Mouse (Mus musculus): ENCODE measurements around the gene Bcl11b.

Gene Bcl11b

DNA sequence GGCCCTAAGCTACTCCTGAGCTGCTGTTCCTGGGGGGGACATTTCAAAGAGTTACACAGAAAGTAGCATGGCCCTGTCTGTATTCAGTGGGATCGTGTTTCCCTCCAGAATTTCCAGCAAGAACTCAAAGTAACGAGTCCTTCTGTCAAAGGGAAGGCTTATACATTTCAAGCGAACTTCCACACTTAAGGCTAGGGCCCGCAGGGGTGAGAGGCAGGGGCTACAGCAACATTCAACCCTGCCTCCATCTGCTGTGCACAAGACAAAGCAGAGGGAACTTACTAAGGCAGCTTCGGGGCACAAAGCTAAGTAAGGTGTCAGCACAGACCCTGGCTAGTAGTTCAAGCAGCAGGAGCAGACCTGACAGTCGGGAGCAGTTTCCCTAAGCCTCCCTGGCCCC, 115.8 kb downstream of the Bcl11b start:
- no peak for DNase-seq

DNA sequence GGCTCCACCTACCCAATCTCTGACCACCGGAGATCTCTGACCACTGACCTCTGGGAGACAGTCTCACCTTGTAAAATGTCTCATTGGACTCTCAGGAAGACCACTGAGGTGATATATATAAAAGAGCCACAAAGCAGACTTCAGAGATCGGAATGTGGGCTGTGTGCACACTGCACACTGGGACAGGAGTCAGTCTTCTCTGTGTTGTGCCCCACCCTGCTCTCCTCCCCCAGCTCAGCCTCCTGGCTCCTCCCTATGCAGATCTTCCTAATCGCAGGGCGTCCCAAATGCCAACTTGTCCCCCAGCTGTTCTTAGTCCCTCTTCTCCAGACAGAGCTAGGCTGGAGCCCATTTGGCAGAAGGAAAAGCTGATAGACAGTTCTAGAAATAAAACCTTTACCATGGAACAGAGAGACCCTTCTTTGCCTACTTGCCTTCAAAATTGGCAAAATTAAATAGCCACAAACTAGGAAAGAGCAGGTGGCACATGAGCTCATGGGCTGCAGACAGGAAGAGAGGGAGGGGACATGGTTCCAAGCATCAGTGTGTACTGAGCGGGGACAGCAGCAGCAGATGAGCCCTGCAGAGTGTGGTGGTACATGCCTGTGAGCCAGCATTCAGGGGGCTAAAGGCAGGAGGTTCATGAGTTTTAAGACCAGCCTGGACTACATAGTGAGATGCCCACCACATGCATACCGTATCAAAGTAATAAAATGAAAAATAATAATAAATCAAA, 118.9 kb downstream of the Bcl11b start:
- no peak for DNase-seq

DNA sequence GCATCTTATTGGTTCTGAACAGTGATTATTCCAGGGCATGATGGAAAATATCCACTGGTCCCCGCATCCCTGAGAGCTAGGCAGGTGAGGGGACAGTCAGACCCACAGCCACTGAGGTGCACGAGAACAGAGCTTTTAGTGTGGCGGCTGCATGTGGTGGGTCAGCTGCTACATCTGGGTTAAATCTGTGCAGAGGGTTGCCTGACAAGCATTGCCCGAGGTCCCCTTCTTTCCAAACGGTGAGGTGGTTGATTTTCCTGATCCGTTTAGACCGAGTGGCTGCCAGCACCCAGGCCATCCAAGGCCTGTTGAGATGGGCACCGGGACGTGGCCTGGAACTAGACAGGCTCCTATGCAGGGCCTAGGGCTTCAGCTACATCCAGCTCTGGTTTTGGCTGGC, 121.7 kb downstream of the Bcl11b start:
- DNase-seq, result no peak

DNA sequence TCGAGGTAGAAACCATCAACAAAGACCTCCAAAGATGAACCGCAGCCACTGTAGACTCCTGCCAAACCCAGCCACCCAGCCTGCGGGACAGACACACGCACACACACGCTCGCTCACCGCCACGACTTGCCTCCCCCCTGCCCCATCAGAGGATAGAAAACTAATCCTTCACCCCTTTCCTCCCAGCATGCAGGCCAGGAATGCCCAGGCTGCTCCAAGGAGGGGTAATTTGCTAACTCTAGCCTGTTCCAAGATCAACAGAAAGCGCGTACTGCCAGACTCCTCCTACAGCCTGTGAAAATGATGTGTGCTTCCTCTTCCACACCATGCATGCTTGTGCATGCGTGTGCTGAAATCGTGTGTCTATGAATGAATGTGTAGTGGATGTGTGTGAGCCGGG, 122.7 kb downstream of the Bcl11b start:
- DNase-seq, result no peak

DNA sequence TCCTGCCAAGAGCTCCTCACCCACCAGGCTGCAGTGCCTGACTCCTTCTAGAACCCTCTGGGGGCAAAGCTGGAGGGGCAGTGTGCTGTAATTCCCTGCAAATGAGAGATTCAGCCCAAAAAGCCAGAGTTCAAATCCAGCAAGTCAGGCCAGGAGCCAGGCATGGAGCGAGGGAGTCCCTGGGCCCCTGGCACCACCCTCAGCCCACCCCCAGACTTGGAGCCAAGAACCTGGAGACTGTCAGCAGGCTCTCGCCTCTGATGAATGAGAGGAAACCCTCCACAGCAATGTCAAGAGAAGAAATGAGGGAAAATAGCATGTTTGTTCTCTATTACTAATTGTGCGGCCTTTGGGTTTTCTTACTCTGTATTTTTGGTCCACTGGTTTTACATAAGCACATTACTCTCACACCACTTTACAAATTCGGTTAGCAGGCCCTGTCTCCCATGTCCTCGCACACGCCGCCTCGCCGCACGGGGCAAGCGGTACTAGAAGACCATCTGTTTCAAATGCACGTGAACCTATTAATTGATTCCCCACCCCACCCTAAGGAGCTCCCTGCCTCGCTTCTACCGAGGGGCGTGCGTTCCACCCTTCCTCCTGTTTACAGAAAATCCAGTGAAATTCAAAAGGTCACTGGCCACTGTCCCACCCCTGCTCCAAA, 124.2 kb downstream of the Bcl11b start:
- DNase-seq, result no peak

DNA sequence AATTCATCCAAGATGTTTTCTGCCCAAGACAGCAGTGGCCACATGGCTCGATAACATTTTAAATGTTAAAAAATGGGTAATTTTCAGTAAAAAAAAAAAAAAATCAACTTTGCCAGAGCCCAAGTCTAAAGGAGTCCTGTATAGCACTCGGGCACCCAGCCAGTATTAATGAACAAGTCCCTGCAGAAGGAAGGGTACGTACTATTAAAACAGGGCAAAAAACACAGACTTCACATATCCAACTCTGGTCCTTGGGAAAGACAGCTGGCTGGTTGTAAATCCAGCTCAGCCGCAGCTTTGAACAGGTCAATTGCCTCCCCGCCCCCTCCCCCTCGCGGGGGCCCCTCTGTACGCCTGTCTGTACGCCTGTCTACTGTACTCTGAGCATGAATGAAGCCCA, 127.2 kb downstream of the Bcl11b start:
- no peak for DNase-seq

DNA sequence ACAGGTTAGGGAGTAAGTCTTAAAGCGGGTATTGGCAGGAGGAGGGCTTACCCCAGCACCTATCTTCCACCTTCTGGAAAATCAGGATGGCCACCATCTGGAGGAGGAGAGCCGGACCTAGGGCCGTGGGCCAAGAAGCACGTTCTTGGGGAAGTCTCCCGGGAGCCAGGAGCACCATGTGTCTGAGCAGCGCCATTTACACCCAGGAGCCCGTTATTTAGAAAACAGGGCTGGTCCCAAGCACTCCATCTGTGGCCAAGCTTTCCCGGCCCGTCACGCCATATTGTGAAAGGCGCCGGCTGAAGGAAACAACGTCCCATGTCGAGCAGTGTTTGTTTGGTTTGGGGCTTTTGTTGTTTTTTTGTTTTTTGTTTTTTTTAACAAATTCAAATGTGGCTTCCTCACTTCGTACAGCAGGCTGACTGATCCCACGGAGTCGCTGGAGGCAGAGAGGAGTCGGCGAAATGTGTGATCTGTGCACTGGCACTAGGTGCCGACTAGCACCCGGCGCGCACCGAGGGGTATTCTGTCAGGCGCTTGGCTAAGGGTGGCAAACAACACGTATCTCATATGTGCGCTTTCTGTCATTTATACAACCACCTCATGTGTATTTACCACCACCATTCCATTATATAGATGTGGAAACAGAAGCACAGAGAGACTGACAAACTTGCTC, 128.8 kb downstream of the Bcl11b start:
- DNase-seq, result no peak

DNA sequence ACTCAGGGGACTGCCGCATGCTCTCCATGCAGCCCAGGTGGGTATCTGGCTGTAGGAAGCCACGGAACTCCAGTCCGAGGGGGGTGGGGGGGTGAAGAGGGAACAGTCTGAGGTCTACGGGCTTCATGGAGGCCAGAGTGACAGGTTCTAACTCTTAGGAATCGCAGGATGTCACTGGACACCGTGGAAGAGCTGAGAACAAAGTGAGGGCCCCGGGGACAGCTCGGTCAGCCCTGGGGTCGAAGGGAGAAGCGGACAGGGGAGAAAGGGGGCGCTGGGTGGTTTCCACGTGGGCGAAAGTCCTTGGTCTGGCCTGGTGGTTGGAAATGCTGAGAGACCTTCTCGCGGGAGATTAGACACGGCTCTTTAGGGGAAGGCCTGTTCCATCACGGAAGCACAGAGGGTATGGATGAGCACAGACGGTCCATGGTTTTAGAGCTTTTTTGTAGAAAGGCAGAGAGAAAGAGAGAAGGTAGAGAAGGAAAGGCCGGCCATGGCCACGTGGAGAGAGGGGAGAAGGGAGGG, 133.8 kb downstream of the Bcl11b start:
- DNase-seq, result no peak

DNA sequence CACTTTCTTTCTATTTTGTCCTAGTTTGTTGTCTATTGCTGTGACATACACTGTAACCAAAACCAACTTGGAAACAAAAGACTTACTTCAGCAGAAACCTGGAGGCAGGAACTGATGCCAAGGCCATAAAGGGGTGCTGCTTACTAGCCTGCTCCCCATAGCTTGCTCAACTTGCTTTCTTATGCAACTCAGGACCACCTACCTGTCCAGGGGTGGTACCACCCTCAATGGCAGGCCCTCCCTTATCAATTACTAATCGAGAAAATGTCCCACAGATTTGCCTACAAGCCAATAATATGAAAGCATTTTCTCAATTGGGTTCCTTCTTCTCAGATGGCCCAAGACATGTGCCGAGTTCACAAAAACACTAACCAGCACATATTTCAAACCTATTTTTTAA, 135.1 kb downstream of the Bcl11b start:
- no peak for DNase-seq
